Mouse (Mus musculus) myocyte (in vitro differentiated cells): ENCODE measurements around the gene Slc25a44.

Experiments
- MAX ChIP-seq: IDR thresholded peaks from one replicate; pipeline ENCODE4 v1.6.1; 2011; ENCODE audit warnings: low read depth, mild to moderate bottlenecking, control low read depth
- POLR2A ChIP-seq: IDR thresholded peaks from one replicate; pipeline ENCODE4 v1.6.1; 2011; ENCODE audit warnings: low read depth, mild to moderate bottlenecking, control low read depth, moderate library complexity; ENCODE audit not compliant: insufficient read length

GRCm38 (mm10) chr3:88452246-88452645 lies 27.3 kb upstream of the Slc25a44 start:
- TF ChIP-seq POLR2A (no peak), MAX (no peak)
